Mouse (Mus musculus) hindbrain, embryonic 11.5 days (tissue): ENCODE measurements around the gene Gm5142. TPM values are rescaled to one million over a fixed set of nuclear protein-coding genes. Genes with fewer than 3 reads are reported as not detected.

Source experiments
- ATAC-seq: fragments of 200-750 bp; cut with Nextera tagmentation; 2 replicates; pipeline ENCODE4 v1.8.0; 2017; ENCODE audit warnings: mild to moderate bottlenecking, moderate TSS enrichment, moderate library complexity; ENCODE audit not compliant: low FRiP score
- DNase-seq: peaks from one replicate; pipeline ENCODE4 v3.0.0-alpha.2; 2015; ENCODE audit warnings: low spot score
- H3K27ac ChIP-seq: fragments of 300-500 bp; sonication (generic); 2 replicates; pipeline ENCODE4 v1.5.1; 2014; ENCODE audit warnings: mild to moderate bottlenecking, low read depth, low read length
- H3K27me3 ChIP-seq: fragments of 300-500 bp; sonication (generic); 2 replicates; pipeline ENCODE4 v1.6.1; 2014; ENCODE audit warnings: mild to moderate bottlenecking, low read length, moderate library complexity, mixed read lengths; ENCODE audit not compliant: control insufficient read depth, insufficient read depth
- H3K36me3 ChIP-seq: fragments of 300-500 bp; sonication (generic); 2 replicates; pipeline ENCODE4 v1.6.1; 2014; ENCODE audit warnings: mild to moderate bottlenecking, low read length, moderate library complexity, mixed read lengths; ENCODE audit not compliant: control insufficient read depth, insufficient read depth
- H3K4me1 ChIP-seq: fragments of 300-500 bp; sonication (generic); replicated peaks from 2 replicates; pipeline ENCODE4 v1.6.1; 2014; ENCODE audit warnings: low read length, mixed read lengths; ENCODE audit not compliant: control insufficient read depth, insufficient read depth
- H3K4me2 ChIP-seq: fragments of 300-500 bp; sonication (generic); replicated peaks from 2 replicates; pipeline ENCODE4 v1.6.1; 2014; ENCODE audit warnings: mild to moderate bottlenecking, low read depth, low read length
- H3K4me3 ChIP-seq: fragments of 300-500 bp; sonication (generic); 2 replicates; pipeline ENCODE4 v1.5.1; 2014; ENCODE audit warnings: low read depth, low read length
- H3K9ac ChIP-seq: fragments of 300-500 bp; sonication (generic); 2 replicates; pipeline ENCODE4 v1.6.1; 2014; ENCODE audit warnings: low read depth, low read length
- H3K9me3 ChIP-seq: fragments of 300-500 bp; sonication (generic); 2 replicates; pipeline ENCODE4 v1.6.1; 2016; ENCODE audit warnings: low read length; ENCODE audit not compliant: control insufficient read depth
- WGBS: fragments of 180-500 bp; shearing (Covaris S2); extraction: QIAGEN DNeasy Blood & Tissue Kit; methylation state at CpG from one replicate; pipeline ENCODE4 v1.1.7; 2014; 5-methylcytosine and 5-hydroxymethylcytosine counted together
- polyA plus RNA-seq: library from polyadenylated mRNA; unstranded; fragments of >200 nt; fragmentation: Nextera tagmentation; extraction: Ambion mirVana; gene quantifications from 2 replicates; pipeline ENCODE4 v1.2.1, GENCODE M21; 2014

Gene Gm5142
- not detected in 2 replicates for polyA plus RNA-seq

DNA sequence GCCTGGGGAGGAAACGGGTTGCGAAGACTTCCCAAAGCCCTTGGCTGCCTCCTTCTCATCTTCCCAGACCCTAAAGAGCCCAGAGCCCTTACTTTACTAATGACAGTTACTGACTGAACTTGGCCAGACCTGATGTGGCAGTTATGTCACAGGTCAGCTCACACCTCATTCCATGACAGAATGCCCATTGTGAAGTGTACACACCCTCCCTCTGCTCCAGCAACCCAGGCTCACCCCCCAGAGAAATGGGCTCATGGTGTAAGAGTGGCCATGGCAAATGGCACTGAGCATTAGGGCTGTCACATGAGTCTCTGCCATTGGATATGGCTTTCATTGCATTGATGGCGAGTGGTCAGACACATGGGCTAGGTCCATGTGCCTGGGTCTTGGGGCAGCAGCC lies at the start of gene Gm5142:
Gene Gm5142 (minus strand): TSS at position 101 of the 400 bp plus-strand sequence.
- no peak within 1 kb of the TSS for H3K9ac ChIP-seq
- H3K9me3 ChIP-seq, result no peaks in the 10 kb centered on the region
- H3K4me2 ChIP-seq, result no peak within 1 kb of the TSS
- H3K36me3 ChIP-seq, result no peaks in the 10 kb centered on the region
- H3K4me3 ChIP-seq, result no peak within 1 kb of the TSS
- ATAC-seq (no peak), DNase-seq (no peak)
- 96% methylated on average over 3 of the region's 3 CpGs for WGBS
- H3K27me3 ChIP-seq, result no peaks in the 10 kb centered on the region
- H3K4me1 ChIP-seq, result no peaks in the 10 kb centered on the region
- H3K27ac ChIP-seq, result no peak within 1 kb of the TSS

GRCm38 (mm10) chr14:59226240-59226639 lies 47.7 kb upstream of the Gm5142 start:
- ATAC-seq (no peak), DNase-seq (no peak)
- H3K27me3 ChIP-seq, result no peaks in the 10 kb centered on the region
- WGBS, result 97% methylated on average over 11 of the region's 11 CpGs
- no peak overlapping the region for H3K27ac ChIP-seq
- H3K9ac ChIP-seq, result no peak overlapping the region
- no peaks in the 10 kb centered on the region for H3K9me3 ChIP-seq
- peaks cover 10% of the 10 kb centered on the region; the same call in 1 of the 2 replicates for H3K36me3 ChIP-seq
- no peak overlapping the region for H3K4me3 ChIP-seq
- no peak overlapping the region for H3K4me2 ChIP-seq
- H3K4me1 ChIP-seq, result no peaks in the 10 kb centered on the region

- no peaks in the 10 kb centered on the region for H3K27me3 ChIP-seq
- ATAC-seq, result no peak
- no peak for DNase-seq
- H3K27ac ChIP-seq, result no peak overlapping the region
- no peak overlapping the region for H3K4me2 ChIP-seq
- 96% methylated on average over 3 of the region's 3 CpGs for WGBS
- H3K9ac ChIP-seq, result no peak overlapping the region
- no peaks in the 10 kb centered on the region for H3K4me1 ChIP-seq
- no peak overlapping the region for H3K4me3 ChIP-seq
- no peaks in the 10 kb centered on the region for H3K9me3 ChIP-seq
- H3K36me3 ChIP-seq, result no peaks in the 10 kb centered on the region
Observed at GRCm38 (mm10) chr14:59219241-59219640, 40.7 kb upstream of the Gm5142 start.

DNA sequence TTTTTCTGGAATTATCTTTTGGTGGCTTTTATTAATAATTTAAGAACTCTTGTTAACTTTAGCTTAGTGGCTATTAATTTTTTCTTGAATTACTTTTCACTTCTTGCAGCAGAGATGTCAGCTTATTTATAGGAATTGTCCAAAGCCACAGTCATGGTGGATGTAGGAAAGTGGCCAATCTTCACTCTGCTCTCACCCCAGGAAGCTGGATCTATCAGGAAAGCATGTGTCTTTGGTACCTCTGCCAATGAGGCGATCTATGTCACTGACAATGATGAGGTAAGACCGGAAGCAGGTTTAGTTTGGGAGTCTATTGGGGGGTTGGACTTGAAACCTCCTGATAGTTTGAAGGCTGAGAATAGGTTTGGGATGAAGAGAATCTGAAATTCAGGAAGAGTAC lies 31.3 kb upstream of the Gm5142 start:
- no peak overlapping the region for H3K27ac ChIP-seq
- H3K9me3 ChIP-seq, result no peaks in the 10 kb centered on the region
- WGBS, result 96% methylated on average over 2 of the region's 2 CpGs
- peaks cover 2% of the 10 kb centered on the region; the same call in 1 of the 2 replicates for H3K4me1 ChIP-seq
- no peak overlapping the region for H3K4me2 ChIP-seq
- H3K36me3 ChIP-seq, result no peaks in the 10 kb centered on the region
- DNase-seq (no peak), ATAC-seq (no peak)
- H3K9ac ChIP-seq, result no peak overlapping the region
- H3K4me3 ChIP-seq, result no peak overlapping the region
- H3K27me3 ChIP-seq, result no peaks in the 10 kb centered on the region

DNA sequence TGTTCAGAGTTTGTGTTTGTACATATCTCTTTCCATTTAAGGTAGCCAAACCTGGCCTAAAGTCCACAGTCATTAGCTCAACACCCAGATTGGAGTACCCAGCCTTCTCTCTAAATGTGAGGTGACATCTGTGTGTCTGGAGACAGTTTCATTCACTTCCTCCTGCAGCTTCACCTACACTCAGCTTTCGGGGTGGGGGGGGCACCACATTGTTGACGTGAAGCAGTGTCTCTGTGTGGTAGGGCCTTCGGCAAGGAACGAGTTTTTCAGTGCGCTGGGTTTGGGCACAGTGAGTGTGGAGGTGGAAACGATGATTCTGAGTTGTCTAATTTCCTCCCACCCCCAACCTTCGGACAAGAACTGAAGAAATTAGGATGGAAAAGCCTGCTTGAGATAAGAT lies 30.5 kb upstream of the Gm5142 start:
- Histone ChIP-seq H3K9me3 (no peaks in the 10 kb centered on the region), H3K27me3 (no peaks in the 10 kb centered on the region), H3K9ac (no peak overlapping the region), H3K4me1 (peaks cover 6% of the 10 kb centered on the region), H3K4me3 (no peak overlapping the region), H3K4me2 (no peak overlapping the region), H3K36me3 (no peaks in the 10 kb centered on the region), H3K27ac (no peak overlapping the region)
- WGBS, result 96% methylated on average over 7 of the region's 7 CpGs
- DNase-seq (no peak), ATAC-seq (no peak)

- Histone ChIP-seq H3K4me3 (no peak overlapping the region), H3K27ac (no peak overlapping the region), H3K36me3 (no peaks in the 10 kb centered on the region), H3K9me3 (no peaks in the 10 kb centered on the region), H3K9ac (no peak overlapping the region), H3K27me3 (no peaks in the 10 kb centered on the region), H3K4me2 (no peak overlapping the region), H3K4me1 (peaks cover 6% of the 10 kb centered on the region)
- WGBS, result 39% methylated on average over 10 of the region's 10 CpGs
- ATAC-seq (no peak), DNase-seq (peak; percentile 40)
Observed at GRCm38 (mm10) chr14:59205976-59206583, 27.5 kb upstream of the Gm5142 start.

DNA sequence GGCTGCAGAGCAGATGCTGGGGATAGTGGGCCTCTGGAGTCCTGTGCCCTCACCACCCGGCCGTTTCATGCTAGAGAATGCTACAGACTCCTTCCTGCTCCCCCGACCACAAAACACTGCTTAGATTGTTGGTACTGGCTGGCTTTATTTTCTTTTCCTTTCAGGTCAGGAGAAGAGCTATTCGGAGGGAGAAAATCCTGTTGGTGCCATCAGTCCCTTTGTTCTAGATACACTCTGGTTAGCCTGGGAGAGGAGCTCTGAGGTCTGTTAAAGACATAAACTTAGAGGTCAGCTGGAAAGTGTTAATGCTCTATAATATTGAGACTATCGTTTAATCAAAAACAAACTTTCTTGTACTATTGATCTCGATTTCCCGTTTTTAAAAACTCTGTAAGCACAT lies 26.9 kb upstream of the Gm5142 start:
- no peaks in the 10 kb centered on the region for H3K36me3 ChIP-seq
- DNase-seq, result peak; percentile 44
- H3K4me3 ChIP-seq, result no peak overlapping the region
- H3K27me3 ChIP-seq, result no peaks in the 10 kb centered on the region
- H3K9me3 ChIP-seq, result no peaks in the 10 kb centered on the region
- peak overlapping the region; percentile 19; the same call in 1 of the 2 replicates for H3K27ac ChIP-seq
- no peak for ATAC-seq
- peaks cover 6% of the 10 kb centered on the region for H3K4me1 ChIP-seq
- peak overlapping the region; percentile 38; the same call in 1 of the 2 replicates for H3K9ac ChIP-seq
- WGBS, result 28% methylated on average over 7 of the region's 7 CpGs
- H3K4me2 ChIP-seq, result peak overlapping the region; percentile 17; the same call in 1 of the 2 replicates

GRCm38 (mm10) chr14:59201604-59202215 lies 23.2 kb upstream of the Gm5142 start:
- H3K27me3 ChIP-seq, result no peaks in the 10 kb centered on the region
- H3K4me2 ChIP-seq, result peak overlapping the region; percentile 80
- H3K9ac ChIP-seq, result peak overlapping the region; percentile 98
- WGBS, result 2% methylated on average over 21 of the region's 21 CpGs
- peaks cover 6% of the 10 kb centered on the region for H3K4me1 ChIP-seq
- H3K36me3 ChIP-seq, result no peaks in the 10 kb centered on the region
- no peak; the same call in 1 of the 2 replicates for ATAC-seq
- DNase-seq, result peak; percentile 38
- peak overlapping the region; percentile 88 for H3K4me3 ChIP-seq
- H3K9me3 ChIP-seq, result no peaks in the 10 kb centered on the region
- H3K27ac ChIP-seq, result peak overlapping the region; percentile 97
